Mouse (Mus musculus): ENCODE data around the gene Patz1. TPM values are rescaled to one million over a fixed set of nuclear protein-coding genes. Genes with fewer than 3 reads are reported as not detected.

Patz1 gene
- total RNA-seq, 2 experiments from 2014 or later = 67.7 to 72.5 TPM

GRCm38 (mm10) chr11:3348576-3349342 is 60.1 kb downstream of the Patz1 start:
- DNase-seq (ENCODE audit: low spot score in 2 of 2) = no peak

GRCm38 (mm10) chr11:3349343-3349695 is 60.6 kb downstream of the Patz1 start:
- DNase-seq (ENCODE audit: low spot score in 2 of 2) = no peak

GRCm38 (mm10) chr11:3352131-3352530 is 63.5 kb downstream of the Patz1 start:
- no peak for DNase-seq (ENCODE audit: low spot score in 2 of 2)

GRCm38 (mm10) chr11:3352990-3353585 is 64.4 kb downstream of the Patz1 start:
- no peak for DNase-seq (ENCODE audit: low spot score in 2 of 2)

Other genes with a start within 250 kb of the Patz1 start
- gene Sfi1, start 95.4 kb upstream of the Patz1 start, total RNA-seq (2021) = 100 to 1,000 TPM in 1 of 2 experiments, 10 to 100 TPM in 1; 95.0 to 117 TPM
- 10 to 100 TPM; 83.8 to 86.9 TPM for gene Eif4enif1, start 86.5 kb upstream of the Patz1 start, total RNA-seq (2021)
- 100 to 1,000 TPM; 116 to 117 TPM for gene Drg1, start 22.5 kb upstream of the Patz1 start, total RNA-seq (2021)
- gene Pik3ip1, start 41.5 kb downstream of the Patz1 start, total RNA-seq (2021) = 10 to 100 TPM; 31.9 to 32.2 TPM
- gene Limk2, start 120.3 kb downstream of the Patz1 start, total RNA-seq (2021) = 10 to 100 TPM; 42.8 to 44.0 TPM
- 10 to 100 TPM; 33.7 to 35.6 TPM for gene Rnf185, start 163.5 kb downstream of the Patz1 start, total RNA-seq (2021)
- gene Pla2g3, start 199.4 kb downstream of the Patz1 start, total RNA-seq (2021) = under 1 TPM; 0.20 to 0.22 TPM
- gene Inpp5j, start 215.9 kb downstream of the Patz1 start, total RNA-seq (2021) = 1 to 10 TPM; 1.8 to 2.2 TPM
- 10 to 100 TPM; 50.1 to 58.0 TPM for gene Selenom, start 225.8 kb downstream of the Patz1 start, total RNA-seq (2021)

Measured in adrenal gland, postnatal 4 days (tissue).